Mouse (Mus musculus) small intestine, adult 2 months (tissue): ENCODE results near the gene Tmem69.

Experiments used
- CTCF ChIP-seq: fragments of 200-500 bp; IDR thresholded peaks from 2 replicates; pipeline ENCODE4 v1.5.1; 2012; ENCODE audit warnings: low read depth, mild to moderate bottlenecking, control low read depth, inconsistent platforms, low read length, moderate library complexity, mixed read lengths; ENCODE audit not compliant: insufficient replicate concordance, insufficient read length; ENCODE audit errors: extremely low read depth
- POLR2A ChIP-seq: fragments of 200-500 bp; IDR thresholded peaks from 2 replicates; pipeline ENCODE4 v1.6.1; 2012; ENCODE audit warnings: low read depth, mild to moderate bottlenecking, control low read depth, inconsistent platforms, low read length, moderate library complexity

- TF ChIP-seq CTCF, result no peak
- no peak for TF ChIP-seq POLR2A
Observed at GRCm38 (mm10) chr4:116537737-116538136, 18.0 kb downstream of the Tmem69 start.
